Mouse (Mus musculus): ENCODE data around the gene Esp36. TPM values are rescaled to one million over a fixed set of nuclear protein-coding genes. Genes with fewer than 3 reads are reported as not detected.
"Not testable (repeated sequence)": the region's sequence is repeated elsewhere in the genome, so short reads cannot be mapped to it uniquely, and the experiment has no call there.

The Esp36 gene
- not detected for total RNA-seq (2021)
- long read RNA-seq, experiment 1: 0 reads
- long read RNA-seq, experiment 2: 0 reads

- DNase-seq: no peak
Observed at GRCm38 (mm10) chr17:38420085-38420484, at the start of gene Esp36. Gene Esp36, minus strand, starts transcription at chr17:38420185.

- not testable (repeated sequence) for DNase-seq
Observed at GRCm38 (mm10) chr17:38456206-38456605, 36.2 kb upstream of the Esp36 start.

GRCm38 (mm10) chr17:38450688-38451087 is 30.7 kb upstream of the Esp36 start:
- DNase-seq: no peak

GRCm38 (mm10) chr17:38406135-38406534 is 13.8 kb downstream of the Esp36 start:
- no peak for DNase-seq

GRCm38 (mm10) chr17:38391821-38392220 is 28.2 kb downstream of the Esp36 start:
- DNase-seq: no peak

Other genes starting within 250 kb of the Esp36 start
- gene Olfr134, start 248.8 kb downstream of the Esp36 start, total RNA-seq (2021): not detected
- not detected for gene Olfr135, start 215.8 kb downstream of the Esp36 start, total RNA-seq (2021)
- not detected for gene Olfr138, start 159.2 kb downstream of the Esp36 start, total RNA-seq (2021)
- not detected for gene Olfr137, start 112.6 kb downstream of the Esp36 start, total RNA-seq (2021)
- gene Olfr136, start 90.4 kb downstream of the Esp36 start, total RNA-seq (2021): not detected
- not detected for gene Esp34, start 134.0 kb upstream of the Esp36 start, total RNA-seq (2021)
- not detected for gene Esp31, start 219.3 kb upstream of the Esp36 start, total RNA-seq (2021)